Mouse (Mus musculus): ENCODE measurements around the gene Soga1.

DNA sequence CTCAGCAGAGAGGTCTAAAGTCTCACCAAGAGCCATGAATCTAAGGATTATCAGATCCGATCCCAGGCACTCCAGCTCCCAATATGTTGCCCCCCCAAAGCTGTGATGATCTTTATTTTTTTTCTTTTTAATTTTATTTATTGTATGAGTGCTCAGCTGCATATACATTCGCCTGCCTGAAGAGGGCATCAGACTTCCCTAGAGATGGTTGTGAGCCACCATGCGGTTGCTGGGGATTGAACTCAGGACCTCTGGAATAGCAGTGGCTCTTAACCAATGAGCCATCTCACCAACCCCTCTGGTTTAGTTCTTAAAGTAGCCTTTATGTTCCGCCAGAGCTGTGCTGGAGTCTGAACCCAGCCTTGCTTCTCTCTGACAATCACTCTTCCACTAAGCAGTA is 25.3 kb downstream of the Soga1 start:
- no peak for TF ChIP-seq TAL1 (conservative IDR thresholded peaks at IDR 0.05; ENCODE audit: low read depth, low read length)
- no peak for TF ChIP-seq CTCF (IDR thresholded peaks at IDR 0.05; ENCODE audit: low read depth, low read length)
- TF ChIP-seq GATA1 (IDR thresholded peaks at IDR 0.05; ENCODE audit: borderline replicate concordance, low read length): no peak
- no peak for TF ChIP-seq POLR2AphosphoS5 (IDR thresholded peaks at IDR 0.05; ENCODE audit: insufficient replicate concordance, low read depth, low read length)
- TF ChIP-seq GATA2 (IDR thresholded peaks at IDR 0.05; ENCODE audit: borderline replicate concordance, low read depth, low read length): no peak
